Mouse (Mus musculus): ENCODE data around the gene Galnt7.

GRCm38 (mm10) chr8:57538601-57539000, 114.2 kb downstream of the Galnt7 start:
- TF ChIP-seq CTCF (IDR thresholded peaks at IDR 0.05; ENCODE audit: extremely low read depth, insufficient read depth, insufficient read length, insufficient replicate concordance) (no peak), POLR2A (IDR thresholded peaks at IDR 0.05; ENCODE audit: low read depth, low read length) (no peak)

Measured in spleen, adult 2 months (tissue).